Mouse (Mus musculus): ENCODE data around the gene Epn2. TPM values are rescaled to one million over a fixed set of nuclear protein-coding genes. Genes with fewer than 3 reads are reported as not detected.

Gene Epn2
- polyA plus RNA-seq, 1 experiment, result 69.1 TPM

- TF ChIP-seq CTCF (IDR thresholded peaks at IDR 0.05; ENCODE audit: borderline replicate concordance, extremely low read depth, insufficient read depth, insufficient read length) (no peak), POLR2A (IDR thresholded peaks at IDR 0.05; ENCODE audit: borderline replicate concordance, extremely low read depth, insufficient read depth, insufficient read length, poor library complexity, severe bottlenecking) (no peak)
- DNase-seq (ENCODE audit: low read depth), result no peak
These were observed 91.6 kb downstream of the Epn2 start for GRCm38 (mm10) chr11:61487936-61488335.

GRCm38 (mm10) chr11:61487401-61487800, 92.1 kb downstream of the Epn2 start:
- TF ChIP-seq CTCF (IDR thresholded peaks at IDR 0.05; ENCODE audit: borderline replicate concordance, extremely low read depth, insufficient read depth, insufficient read length) (no peak), POLR2A (IDR thresholded peaks at IDR 0.05; ENCODE audit: borderline replicate concordance, extremely low read depth, insufficient read depth, insufficient read length, poor library complexity, severe bottlenecking) (no peak)

GRCm38 (mm10) chr11:61486458-61487219, 92.8 kb downstream of the Epn2 start:
- TF ChIP-seq POLR2A (IDR thresholded peaks at IDR 0.05; ENCODE audit: borderline replicate concordance, extremely low read depth, insufficient read depth, insufficient read length, poor library complexity, severe bottlenecking), result no peak
- TF ChIP-seq CTCF (IDR thresholded peaks at IDR 0.05; ENCODE audit: borderline replicate concordance, extremely low read depth, insufficient read depth, insufficient read length), result no peak
- no peak for DNase-seq (ENCODE audit: low read depth)

More at GRCm38 (mm10) chr11:61487401-61487800, 92.1 kb downstream of the Epn2 start:
- peak; percentile 84 for DNase-seq (ENCODE audit: low read depth)

- DNase-seq (ENCODE audit: low read depth), result no peak
- no peak for TF ChIP-seq CTCF (IDR thresholded peaks at IDR 0.05; ENCODE audit: borderline replicate concordance, extremely low read depth, insufficient read depth, insufficient read length)
- TF ChIP-seq POLR2A (IDR thresholded peaks at IDR 0.05; ENCODE audit: borderline replicate concordance, extremely low read depth, insufficient read depth, insufficient read length, poor library complexity, severe bottlenecking), result no peak
These were observed 93.7 kb downstream of the Epn2 start for GRCm38 (mm10) chr11:61485541-61486457.

GRCm38 (mm10) chr11:61484613-61485540, 94.6 kb downstream of the Epn2 start, which contains the start of gene Mfap4:
Mfap4 (plus strand) TSS chr11:61485431.
- no peak for TF ChIP-seq POLR2A (IDR thresholded peaks at IDR 0.05; ENCODE audit: borderline replicate concordance, extremely low read depth, insufficient read depth, insufficient read length, poor library complexity, severe bottlenecking)
- TF ChIP-seq CTCF (IDR thresholded peaks at IDR 0.05; ENCODE audit: borderline replicate concordance, extremely low read depth, insufficient read depth, insufficient read length), result no peak
- DNase-seq (ENCODE audit: low read depth), result peak; percentile 95

DNA sequence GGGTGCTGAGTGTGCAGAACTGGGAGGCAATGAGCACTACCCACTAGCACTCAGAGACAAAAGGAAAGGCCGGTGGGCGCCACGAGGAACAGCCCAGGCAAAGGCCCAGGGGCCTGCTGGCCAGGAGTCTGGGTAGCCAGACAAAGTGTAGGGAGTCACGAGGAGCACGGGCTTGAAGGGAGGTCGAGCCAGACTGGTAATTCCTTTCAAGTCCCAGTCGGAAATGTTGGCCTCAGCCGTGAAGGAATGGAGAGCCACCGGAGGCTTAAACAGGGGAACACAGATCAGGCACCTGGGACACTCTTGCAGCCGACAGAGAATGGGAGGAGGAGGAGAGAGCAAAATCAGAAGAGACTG, 95.3 kb downstream of the Epn2 start:
- no peak for TF ChIP-seq POLR2A (IDR thresholded peaks at IDR 0.05; ENCODE audit: borderline replicate concordance, extremely low read depth, insufficient read depth, insufficient read length, poor library complexity, severe bottlenecking)
- TF ChIP-seq CTCF (IDR thresholded peaks at IDR 0.05; ENCODE audit: borderline replicate concordance, extremely low read depth, insufficient read depth, insufficient read length), result no peak
- DNase-seq (ENCODE audit: low read depth), result no peak

DNA sequence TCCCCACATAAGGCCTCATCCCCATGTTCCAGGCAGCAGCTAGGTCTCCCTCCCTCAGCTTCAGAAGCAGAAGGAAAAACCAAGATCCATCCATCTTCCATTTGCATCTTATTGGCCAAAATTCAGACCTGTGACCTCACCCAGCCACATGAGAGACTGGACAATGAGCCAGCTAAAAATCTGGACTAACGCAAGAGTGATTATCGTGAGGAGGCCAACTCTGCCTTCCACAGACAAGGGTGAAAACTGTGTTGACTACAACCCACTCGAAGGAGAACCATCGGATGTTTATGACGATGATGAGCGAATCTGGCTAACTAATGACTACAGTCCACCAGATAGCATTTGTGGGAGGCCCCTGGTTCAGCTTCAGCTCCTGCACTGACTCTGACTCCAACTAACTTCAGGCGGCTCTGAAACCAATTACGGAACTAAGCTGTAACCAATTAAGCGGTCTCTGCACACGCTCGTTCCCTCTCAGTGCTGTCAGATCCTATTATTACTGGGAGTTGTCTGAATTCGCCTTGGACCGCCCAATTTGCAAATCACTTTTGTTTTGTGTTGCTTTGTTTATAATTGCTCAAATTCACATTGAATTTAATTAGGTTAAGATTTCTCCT, 96.2 kb downstream of the Epn2 start:
- TF ChIP-seq CTCF (IDR thresholded peaks at IDR 0.05; ENCODE audit: borderline replicate concordance, extremely low read depth, insufficient read depth, insufficient read length) (no peak), POLR2A (IDR thresholded peaks at IDR 0.05; ENCODE audit: borderline replicate concordance, extremely low read depth, insufficient read depth, insufficient read length, poor library complexity, severe bottlenecking) (no peak)
- peak; percentile 86 for DNase-seq (ENCODE audit: low read depth)

- no peak for DNase-seq (ENCODE audit: low read depth)
- TF ChIP-seq CTCF (IDR thresholded peaks at IDR 0.05; ENCODE audit: borderline replicate concordance, extremely low read depth, insufficient read depth, insufficient read length) (no peak), POLR2A (IDR thresholded peaks at IDR 0.05; ENCODE audit: borderline replicate concordance, extremely low read depth, insufficient read depth, insufficient read length, poor library complexity, severe bottlenecking) (no peak)
These were observed 98.0 kb downstream of the Epn2 start for GRCm38 (mm10) chr11:61481239-61482090.

DNA sequence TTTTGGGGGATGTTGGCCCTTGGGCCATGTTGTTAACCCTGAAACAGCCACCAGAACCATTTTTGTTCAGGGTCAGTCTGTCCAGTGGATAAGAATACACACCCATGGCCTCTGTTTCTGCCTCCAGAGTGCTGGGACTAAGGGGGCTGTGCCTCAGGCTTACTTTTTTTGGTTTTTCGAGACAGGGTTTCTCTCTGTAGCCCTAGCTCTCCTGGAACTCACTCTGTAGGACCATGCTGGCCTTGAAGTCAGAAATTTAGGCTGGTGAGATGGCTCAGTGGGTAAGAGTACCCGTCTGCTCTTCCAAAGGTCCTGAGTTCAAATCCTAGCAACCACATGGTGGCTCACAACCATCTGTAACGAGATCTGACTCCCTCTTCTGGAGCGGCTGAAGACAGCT, 100.7 kb downstream of the Epn2 start:
- DNase-seq (ENCODE audit: low read depth), result no peak
- TF ChIP-seq POLR2A (IDR thresholded peaks at IDR 0.05; ENCODE audit: borderline replicate concordance, extremely low read depth, insufficient read depth, insufficient read length, poor library complexity, severe bottlenecking) (no peak), CTCF (IDR thresholded peaks at IDR 0.05; ENCODE audit: borderline replicate concordance, extremely low read depth, insufficient read depth, insufficient read length) (no peak)

Measured in brain, embryonic 14.5 days (tissue).